Mouse (Mus musculus) forebrain, embryonic 11.5 days (tissue): ENCODE measurements at regions not wholly inside any gene's neighbourhood (a gene's known extent, or its start where the extent isn't known, plus 50 kb on each side); places are given as distances from the start of the nearest gene placed in this dataset.

Experiments used
- ATAC-seq: fragments of 200-750 bp; cut with Nextera tagmentation; replicated peaks from 2 replicates; pipeline ENCODE4 v1.8.0; 2017; ENCODE audit warnings: moderate TSS enrichment; ENCODE audit not compliant: low FRiP score
- DNase-seq: peaks from one replicate; pipeline ENCODE4 v3.0.0-alpha.2; 2017; ENCODE audit warnings: low spot score
- H3K27ac ChIP-seq: fragments of 300-500 bp; sonication (generic); 2 replicates; pipeline ENCODE4 v1.5.1; 2014; ENCODE audit warnings: low read depth, low read length
- H3K27me3 ChIP-seq: fragments of 300-500 bp; sonication (generic); 2 replicates; pipeline ENCODE4 v1.6.1; 2014; ENCODE audit warnings: mild to moderate bottlenecking, low read length, mixed read lengths; ENCODE audit not compliant: control insufficient read depth, insufficient read depth
- H3K36me3 ChIP-seq: fragments of 300-500 bp; sonication (generic); 2 replicates; pipeline ENCODE4 v1.6.1; 2014; ENCODE audit warnings: mild to moderate bottlenecking, low read length, moderate library complexity, mixed read lengths; ENCODE audit not compliant: control insufficient read depth, insufficient read depth
- H3K4me1 ChIP-seq: fragments of 300-500 bp; sonication (generic); replicated peaks from 2 replicates; pipeline ENCODE4 v1.6.1; 2014; ENCODE audit warnings: low read length, mixed read lengths; ENCODE audit not compliant: control insufficient read depth, insufficient read depth
- H3K4me2 ChIP-seq: fragments of 300-500 bp; sonication (generic); 2 replicates; pipeline ENCODE4 v1.6.1; 2014; ENCODE audit warnings: low read depth, mild to moderate bottlenecking, low read length, moderate library complexity, mixed read lengths; ENCODE audit not compliant: severe bottlenecking
- H3K4me3 ChIP-seq: fragments of 300-500 bp; sonication (generic); 2 replicates; pipeline ENCODE4 v1.5.1; 2014; ENCODE audit warnings: low read depth, low read length
- H3K9ac ChIP-seq: fragments of 300-500 bp; sonication (generic); 2 replicates; pipeline ENCODE4 v1.6.1; 2014; ENCODE audit warnings: low read length
- H3K9me3 ChIP-seq: fragments of 300-500 bp; sonication (generic); 2 replicates; pipeline ENCODE4 v1.6.1; 2016; ENCODE audit warnings: low read length, mixed read lengths; ENCODE audit not compliant: control insufficient read depth
- WGBS: fragments of 180-500 bp; shearing (Covaris S2); extraction: QIAGEN DNeasy Blood & Tissue Kit; methylation state at CpG from one replicate; pipeline ENCODE4 v1.1.7; 2014; 5-methylcytosine and 5-hydroxymethylcytosine counted together

GRCm38 (mm10) chr9:94104669-94105068, 433.2 kb downstream of the 1190002N15Rik start:
- H3K36me3 ChIP-seq = no peaks in the 10 kb centered on the region
- H3K4me2 ChIP-seq = no peak overlapping the region
- no peak overlapping the region for H3K9ac ChIP-seq
- 91% methylated on average over 4 of the region's 4 CpGs for WGBS
- H3K9me3 ChIP-seq = no peaks in the 10 kb centered on the region
- no peak overlapping the region for H3K27ac ChIP-seq
- no peaks in the 10 kb centered on the region for H3K4me1 ChIP-seq
- H3K4me3 ChIP-seq = no peak overlapping the region
- DNase-seq (no peak), ATAC-seq (no peak)
- no peaks in the 10 kb centered on the region for H3K27me3 ChIP-seq

- H3K4me3 ChIP-seq = no peak overlapping the region
- no peak overlapping the region for H3K9ac ChIP-seq
- no peak overlapping the region for H3K4me2 ChIP-seq
- WGBS = 81% methylated on average over 3 of the region's 3 CpGs
- H3K27ac ChIP-seq = no peak overlapping the region
- DNase-seq = no peak
- H3K36me3 ChIP-seq = no peaks in the 10 kb centered on the region
- H3K9me3 ChIP-seq = no peaks in the 10 kb centered on the region
- no peaks in the 10 kb centered on the region for H3K4me1 ChIP-seq
- no peak for ATAC-seq
- no peaks in the 10 kb centered on the region for H3K27me3 ChIP-seq
These were observed 435.9 kb downstream of the 1190002N15Rik start for GRCm38 (mm10) chr9:94101958-94102357.

GRCm38 (mm10) chr9:94094800-94095199, 443.1 kb downstream of the 1190002N15Rik start:
- H3K4me1 ChIP-seq = no peaks in the 10 kb centered on the region
- no peaks in the 10 kb centered on the region for H3K36me3 ChIP-seq
- DNase-seq = no peak
- H3K27ac ChIP-seq = no peak overlapping the region
- no peak overlapping the region for H3K4me3 ChIP-seq
- 35% methylated on average over 2 of the region's 2 CpGs for WGBS
- no peaks in the 10 kb centered on the region for H3K9me3 ChIP-seq
- no peak overlapping the region for H3K4me2 ChIP-seq
- ATAC-seq = no peak
- no peak overlapping the region for H3K9ac ChIP-seq
- no peaks in the 10 kb centered on the region for H3K27me3 ChIP-seq

- Histone ChIP-seq H3K36me3 (no peaks in the 10 kb centered on the region), H3K4me1 (no peaks in the 10 kb centered on the region), H3K27ac (no peak overlapping the region), H3K9ac (no peak overlapping the region), H3K9me3 (no peaks in the 10 kb centered on the region), H3K27me3 (no peaks in the 10 kb centered on the region), H3K4me2 (no peak overlapping the region), H3K4me3 (no peak overlapping the region)
- ATAC-seq = peak; percentile 86
- 27% methylated on average over 7 of the region's 7 CpGs for WGBS
- DNase-seq = peak; percentile 61
These were observed 446.1 kb downstream of the 1190002N15Rik start for GRCm38 (mm10) chr9:94091658-94092225.

- Histone ChIP-seq H3K4me3 (no peak overlapping the region), H3K9me3 (no peaks in the 10 kb centered on the region), H3K4me2 (no peak overlapping the region), H3K36me3 (no peaks in the 10 kb centered on the region), H3K4me1 (no peaks in the 10 kb centered on the region), H3K27ac (no peak overlapping the region), H3K9ac (no peak overlapping the region), H3K27me3 (no peaks in the 10 kb centered on the region)
- DNase-seq = no peak
- WGBS = 92% methylated on average over 1 of the region's 1 CpGs
- no peak for ATAC-seq
These were observed 448.1 kb downstream of the 1190002N15Rik start for GRCm38 (mm10) chr9:94089759-94090158.

- WGBS = 81% methylated on average over 3 of the region's 3 CpGs
- Histone ChIP-seq H3K4me3 (no peak overlapping the region), H3K9me3 (no peaks in the 10 kb centered on the region), H3K4me2 (no peak overlapping the region), H3K9ac (no peak overlapping the region), H3K27me3 (no peaks in the 10 kb centered on the region), H3K4me1 (no peaks in the 10 kb centered on the region), H3K27ac (no peak overlapping the region), H3K36me3 (no peaks in the 10 kb centered on the region)
- ATAC-seq (no peak), DNase-seq (no peak)
These were observed 454.1 kb downstream of the 1190002N15Rik start for GRCm38 (mm10) chr9:94083629-94084411.

- Histone ChIP-seq H3K9ac (no peak overlapping the region), H3K4me2 (no peak overlapping the region), H3K27ac (no peak overlapping the region), H3K27me3 (no peaks in the 10 kb centered on the region), H3K4me1 (no peaks in the 10 kb centered on the region), H3K4me3 (no peak overlapping the region), H3K9me3 (no peaks in the 10 kb centered on the region), H3K36me3 (no peaks in the 10 kb centered on the region)
- WGBS = 66% methylated on average over 2 of the region's 2 CpGs
- DNase-seq (no peak), ATAC-seq (no peak)
These were observed 463.0 kb downstream of the 1190002N15Rik start for GRCm38 (mm10) chr9:94074904-94075303.

- H3K27ac ChIP-seq = no peak overlapping the region
- DNase-seq (no peak), ATAC-seq (no peak)
- H3K36me3 ChIP-seq = no peaks in the 10 kb centered on the region
- 69% methylated on average over 1 of the region's 1 CpGs for WGBS
- H3K9ac ChIP-seq = no peak overlapping the region
- H3K4me3 ChIP-seq = no peak overlapping the region
- no peak overlapping the region for H3K4me2 ChIP-seq
- no peaks in the 10 kb centered on the region for H3K9me3 ChIP-seq
- H3K27me3 ChIP-seq = no peaks in the 10 kb centered on the region
- no peaks in the 10 kb centered on the region for H3K4me1 ChIP-seq
These were observed 470.8 kb downstream of the 1190002N15Rik start for GRCm38 (mm10) chr9:94067121-94067520.

GRCm38 (mm10) chr9:94053229-94053628, 484.7 kb downstream of the 1190002N15Rik start:
- Histone ChIP-seq H3K4me2 (no peak overlapping the region), H3K4me1 (no peaks in the 10 kb centered on the region), H3K27ac (no peak overlapping the region), H3K9me3 (no peaks in the 10 kb centered on the region), H3K27me3 (no peaks in the 10 kb centered on the region), H3K4me3 (no peak overlapping the region), H3K9ac (no peak overlapping the region), H3K36me3 (no peaks in the 10 kb centered on the region)
- ATAC-seq = no peak
- DNase-seq = no peak
- WGBS = 75% methylated on average over 4 of the region's 4 CpGs
